Mouse (Mus musculus) liver, postnatal 0 days (tissue): Measurements from ENCODE around the gene Tmem30a.

ENCODE experiments used
- CTCF ChIP-seq: sonication (generic); IDR thresholded peaks from 2 replicates; pipeline ENCODE4 v1.5.1; 2016; ENCODE audit warnings: antibody characterized with exemption, low read depth
- EP300 ChIP-seq: IDR thresholded peaks from 2 replicates; pipeline ENCODE4 v1.6.1; 2016; ENCODE audit warnings: antibody characterized with exemption, low read depth, mild to moderate bottlenecking

GRCm38 (mm10) chr9:79830874-79831273, 37.6 kb upstream of the Tmem30a start:
- TF ChIP-seq CTCF (no peak), EP300 (no peak)
